Mouse (Mus musculus): Measurements from ENCODE around the gene Itprip.
"Not testable (repeated sequence)": the region's sequence is repeated elsewhere in the genome, so short reads cannot be mapped to it uniquely, and the experiment has no call there.

DNA sequence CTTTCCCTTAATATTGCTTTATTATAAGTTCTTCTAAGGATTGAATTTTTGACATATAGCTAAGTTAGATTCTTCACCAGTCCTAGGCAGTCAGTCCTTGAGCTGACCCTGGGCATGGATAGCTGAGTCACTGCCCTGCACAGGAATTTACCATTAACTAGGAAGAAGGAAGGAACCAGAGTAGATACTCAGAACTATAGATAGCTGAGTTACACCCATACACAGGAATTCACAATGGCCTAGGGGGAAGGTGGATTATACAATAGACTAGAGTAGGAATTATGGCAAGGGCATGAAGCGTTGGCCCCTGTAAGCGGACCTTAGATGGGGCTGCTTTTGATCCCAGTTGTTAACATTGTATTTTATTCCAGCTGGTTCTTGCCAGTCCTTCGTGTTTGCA is 67.0 kb downstream of the Itprip start:
- TF ChIP-seq CTCF (IDR thresholded peaks at IDR 0.05; ENCODE audit: low read depth, low read length); GATA1 (IDR thresholded peaks at IDR 0.05; ENCODE audit: borderline replicate concordance, low read length); TAL1 (conservative IDR thresholded peaks at IDR 0.05; ENCODE audit: low read depth, low read length): not testable (repeated sequence)
